Mouse (Mus musculus): ENCODE measurements at regions not wholly inside any gene's neighbourhood (a gene's known extent, or its start where the extent isn't known, plus 50 kb on each side); places are given as distances from the start of the nearest gene placed in this dataset.
A peak's percentile ranks its signal among the peaks of the same experiment; 100 is the strongest.

DNA sequence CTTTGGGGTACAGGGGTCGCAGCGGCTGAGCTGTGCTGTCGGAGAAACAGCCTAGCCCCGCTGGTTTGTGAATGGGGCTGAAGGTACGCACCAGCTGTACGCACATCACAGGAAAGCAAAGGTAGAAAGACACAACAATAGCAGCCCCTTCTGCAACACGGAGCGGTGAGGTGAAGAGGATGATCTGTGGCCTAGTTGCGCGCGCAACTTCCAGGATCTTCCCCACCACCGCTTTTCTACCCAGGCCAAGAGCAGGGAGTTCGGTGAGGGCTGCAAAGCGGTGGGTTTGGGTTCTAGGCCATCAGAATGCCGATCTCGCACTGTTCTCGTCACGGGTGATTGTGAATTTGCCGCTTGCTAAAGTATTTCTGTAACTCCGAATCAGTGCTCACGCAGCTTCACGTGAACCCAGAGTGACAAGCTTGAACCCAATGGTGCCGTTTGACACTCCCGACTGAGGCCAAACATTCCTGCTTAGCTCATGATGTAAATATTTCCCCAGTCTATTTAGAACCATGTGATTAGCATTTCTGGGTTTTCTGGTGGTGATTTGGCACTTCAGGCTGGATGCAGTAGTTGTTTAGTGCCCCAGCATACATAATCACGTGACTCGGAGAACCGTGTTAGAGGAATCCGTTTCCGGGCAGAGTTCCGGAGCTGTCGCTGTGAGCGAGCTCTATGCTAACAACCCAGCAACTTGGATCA, 54.7 kb downstream of the Cryaa start:
- Histone ChIP-seq H3K4me1 (ENCODE audit: control insufficient read depth in 2 of 2, insufficient read depth in 2 of 2, low read length in 2 of 2) (peaks cover 37 to 39% of the 10 kb centered on the region in 2 experiments), H3K36me3 (ENCODE audit: control insufficient read depth, insufficient read depth, low read length) (no peaks in the 10 kb centered on the region), H3K27ac (replicated peaks in 1 of 2; ENCODE audit: control insufficient read depth in 1 of 2, insufficient read depth in 1 of 2, low read depth in 2 of 2, low read length in 2 of 2) (peak overlapping the region in 1 of 2 experiments; percentile 82; a peak in 2 of 4 replicates), H3K27me3 (ENCODE audit: control insufficient read depth, insufficient read depth, low read length) (no peaks in the 10 kb centered on the region), H3K4me2 (ENCODE audit: low read length) (no peak overlapping the region), H3K9ac (ENCODE audit: low read length) (no peak overlapping the region), H3K4me3 (ENCODE audit: control insufficient read depth in 1 of 2, insufficient read depth in 1 of 2, low read depth in 1 of 2, low read length in 2 of 2) (no peak overlapping the region), H3K9me3 (ENCODE audit: control insufficient read depth, low read length) (no peaks in the 10 kb centered on the region)
- WGBS = 91% methylated on average over 32 of the region's 32 CpGs
- no peak for ATAC-seq (ENCODE audit: insufficient number of reproducible peaks, insufficient read depth, low FRiP score, low read depth)

DNA sequence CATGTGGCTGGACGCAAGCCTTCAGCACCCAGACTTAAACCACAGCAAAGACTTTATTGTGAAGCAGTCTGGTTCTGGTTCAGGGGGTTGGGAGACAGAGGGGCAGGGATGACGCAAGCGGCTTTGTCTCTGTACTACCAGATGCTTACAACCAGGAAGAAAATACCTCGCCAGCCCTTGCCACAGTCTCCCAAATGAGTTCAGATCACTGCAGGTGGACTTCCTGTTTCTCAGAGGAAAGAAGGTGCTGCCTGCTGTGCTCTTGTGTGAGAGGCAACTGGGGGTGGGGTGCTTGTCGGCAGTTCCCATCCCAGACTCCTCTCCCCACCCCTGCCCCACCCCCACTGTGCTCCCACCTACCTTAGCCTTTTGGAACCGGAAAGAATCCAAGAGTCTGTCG, 56.9 kb downstream of the Cryaa start:
- H3K36me3 ChIP-seq (ENCODE audit: control insufficient read depth, insufficient read depth, low read length) = no peaks in the 10 kb centered on the region
- H3K27me3 ChIP-seq (ENCODE audit: control insufficient read depth, insufficient read depth, low read length) = no peaks in the 10 kb centered on the region
- no peaks in the 10 kb centered on the region for H3K9me3 ChIP-seq (ENCODE audit: control insufficient read depth, low read length)
- H3K4me1 ChIP-seq (ENCODE audit: control insufficient read depth in 2 of 2, insufficient read depth in 2 of 2, low read length in 2 of 2) = peaks cover 18 to 24% of the 10 kb centered on the region in 2 experiments
- H3K4me2 ChIP-seq (ENCODE audit: low read length) = no peak overlapping the region
- no peak for ATAC-seq (ENCODE audit: insufficient number of reproducible peaks, insufficient read depth, low FRiP score, low read depth)
- WGBS = 50% methylated on average over 7 of the region's 7 CpGs
- no peak overlapping the region for H3K27ac ChIP-seq (replicated peaks in 1 of 2; ENCODE audit: control insufficient read depth in 1 of 2, insufficient read depth in 1 of 2, low read depth in 2 of 2, low read length in 2 of 2)
- no peak overlapping the region for H3K9ac ChIP-seq (ENCODE audit: low read length)
- no peak overlapping the region for H3K4me3 ChIP-seq (ENCODE audit: control insufficient read depth in 1 of 2, insufficient read depth in 1 of 2, low read depth in 1 of 2, low read length in 2 of 2)

DNA sequence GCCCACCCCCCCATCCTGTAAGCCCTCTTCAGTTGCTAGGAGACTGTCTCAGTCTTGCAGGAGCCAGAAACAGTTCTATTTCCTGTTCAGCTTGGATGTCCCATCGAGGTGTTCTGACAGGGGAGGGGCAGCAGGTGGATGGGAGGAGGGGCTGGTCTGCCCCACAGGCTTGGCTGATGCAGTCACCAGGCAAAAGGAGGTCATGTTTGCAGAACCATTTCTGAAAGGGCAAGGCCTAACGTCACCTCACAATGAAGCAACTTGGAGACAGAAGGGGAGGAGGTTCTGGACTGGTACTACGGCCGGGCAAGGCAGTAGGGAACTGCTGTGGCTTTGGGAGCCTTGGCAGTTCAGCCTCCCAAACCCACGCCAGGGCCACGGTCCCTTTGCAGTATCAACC, 59.1 kb downstream of the Cryaa start:
- WGBS = 80% methylated on average over 6 of the region's 6 CpGs
- no peak overlapping the region for H3K27ac ChIP-seq (replicated peaks in 1 of 2; ENCODE audit: control insufficient read depth in 1 of 2, insufficient read depth in 1 of 2, low read depth in 2 of 2, low read length in 2 of 2)
- no peak overlapping the region for H3K4me2 ChIP-seq (ENCODE audit: low read length)
- no peaks in the 10 kb centered on the region for H3K27me3 ChIP-seq (ENCODE audit: control insufficient read depth, insufficient read depth, low read length)
- no peaks in the 10 kb centered on the region for H3K9me3 ChIP-seq (ENCODE audit: control insufficient read depth, low read length)
- H3K4me1 ChIP-seq (ENCODE audit: control insufficient read depth in 2 of 2, insufficient read depth in 2 of 2, low read length in 2 of 2) = peaks cover 11 to 19% of the 10 kb centered on the region in 2 experiments; a peak in 3 of 4 replicates
- no peak overlapping the region for H3K9ac ChIP-seq (ENCODE audit: low read length)
- H3K4me3 ChIP-seq (ENCODE audit: control insufficient read depth in 1 of 2, insufficient read depth in 1 of 2, low read depth in 1 of 2, low read length in 2 of 2) = no peak overlapping the region
- no peaks in the 10 kb centered on the region for H3K36me3 ChIP-seq (ENCODE audit: control insufficient read depth, insufficient read depth, low read length)
- no peak for ATAC-seq (ENCODE audit: insufficient number of reproducible peaks, insufficient read depth, low FRiP score, low read depth)

DNA sequence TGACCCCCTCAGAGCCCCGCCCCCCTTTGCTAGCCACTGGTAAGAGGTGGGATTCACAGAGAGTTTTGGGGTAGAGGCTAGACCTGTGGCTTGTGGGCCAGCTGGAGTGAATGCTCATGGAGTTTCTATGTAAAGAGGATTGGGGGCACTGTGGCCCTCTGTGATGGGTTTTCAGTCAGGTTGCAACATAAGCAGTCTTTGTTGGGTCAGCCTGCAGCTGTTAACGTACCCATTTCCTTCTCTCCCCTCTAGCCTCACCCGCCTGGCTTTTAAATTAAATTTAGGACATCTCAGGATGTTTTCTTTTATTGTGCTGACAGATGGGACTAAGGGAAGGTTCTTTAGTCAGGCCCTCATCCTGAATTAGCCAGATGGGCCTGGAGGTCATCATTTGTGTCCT, 60.6 kb downstream of the Cryaa start:
- Histone ChIP-seq H3K36me3 (ENCODE audit: control insufficient read depth, insufficient read depth, low read length) (no peaks in the 10 kb centered on the region), H3K27ac (replicated peaks in 1 of 2; ENCODE audit: control insufficient read depth in 1 of 2, insufficient read depth in 1 of 2, low read depth in 2 of 2, low read length in 2 of 2) (no peak overlapping the region), H3K4me1 (ENCODE audit: control insufficient read depth in 2 of 2, insufficient read depth in 2 of 2, low read length in 2 of 2) (peaks cover 11 to 12% of the 10 kb centered on the region in 2 experiments; a peak in 3 of 4 replicates), H3K4me2 (ENCODE audit: low read length) (no peak overlapping the region), H3K9ac (ENCODE audit: low read length) (no peak overlapping the region), H3K27me3 (ENCODE audit: control insufficient read depth, insufficient read depth, low read length) (no peaks in the 10 kb centered on the region), H3K9me3 (ENCODE audit: control insufficient read depth, low read length) (no peaks in the 10 kb centered on the region), H3K4me3 (ENCODE audit: control insufficient read depth in 1 of 2, insufficient read depth in 1 of 2, low read depth in 1 of 2, low read length in 2 of 2) (no peak overlapping the region)
- ATAC-seq (ENCODE audit: insufficient number of reproducible peaks, insufficient read depth, low FRiP score, low read depth) = no peak
- WGBS = 76% methylated on average over 3 of the region's 3 CpGs

DNA sequence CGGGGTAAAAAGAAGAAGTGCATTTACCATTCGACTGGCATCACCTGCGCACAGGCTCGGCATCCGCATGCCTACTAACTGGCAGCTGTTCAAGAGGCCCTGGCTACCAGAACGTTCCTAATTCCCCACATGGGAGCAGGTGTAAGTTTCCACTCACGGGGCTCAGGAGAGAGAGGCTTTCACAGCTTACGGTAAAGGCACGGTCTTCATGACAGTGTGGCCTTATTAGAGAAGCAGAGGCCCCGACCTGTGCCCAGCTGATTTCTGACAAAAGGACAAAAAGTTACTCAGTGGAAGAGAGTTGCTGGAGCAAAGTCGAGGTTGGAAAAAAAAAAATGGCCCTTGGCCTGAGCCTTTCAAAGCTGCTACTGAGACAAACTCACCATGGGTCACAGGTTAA, 62.0 kb downstream of the Cryaa start:
- Histone ChIP-seq H3K27me3 (ENCODE audit: control insufficient read depth, insufficient read depth, low read length) (no peaks in the 10 kb centered on the region), H3K4me2 (ENCODE audit: low read length) (no peak overlapping the region), H3K4me1 (ENCODE audit: control insufficient read depth in 2 of 2, insufficient read depth in 2 of 2, low read length in 2 of 2) (peaks cover 11 to 12% of the 10 kb centered on the region in 2 experiments; a peak in 3 of 4 replicates), H3K9me3 (ENCODE audit: control insufficient read depth, low read length) (no peaks in the 10 kb centered on the region), H3K27ac (replicated peaks in 1 of 2; ENCODE audit: control insufficient read depth in 1 of 2, insufficient read depth in 1 of 2, low read depth in 2 of 2, low read length in 2 of 2) (no peak overlapping the region), H3K36me3 (ENCODE audit: control insufficient read depth, insufficient read depth, low read length) (no peaks in the 10 kb centered on the region), H3K4me3 (ENCODE audit: control insufficient read depth in 1 of 2, insufficient read depth in 1 of 2, low read depth in 1 of 2, low read length in 2 of 2) (no peak overlapping the region), H3K9ac (ENCODE audit: low read length) (no peak overlapping the region)
- WGBS = 61% methylated on average over 11 of the region's 11 CpGs
- ATAC-seq (ENCODE audit: insufficient number of reproducible peaks, insufficient read depth, low FRiP score, low read depth) = no peak

DNA sequence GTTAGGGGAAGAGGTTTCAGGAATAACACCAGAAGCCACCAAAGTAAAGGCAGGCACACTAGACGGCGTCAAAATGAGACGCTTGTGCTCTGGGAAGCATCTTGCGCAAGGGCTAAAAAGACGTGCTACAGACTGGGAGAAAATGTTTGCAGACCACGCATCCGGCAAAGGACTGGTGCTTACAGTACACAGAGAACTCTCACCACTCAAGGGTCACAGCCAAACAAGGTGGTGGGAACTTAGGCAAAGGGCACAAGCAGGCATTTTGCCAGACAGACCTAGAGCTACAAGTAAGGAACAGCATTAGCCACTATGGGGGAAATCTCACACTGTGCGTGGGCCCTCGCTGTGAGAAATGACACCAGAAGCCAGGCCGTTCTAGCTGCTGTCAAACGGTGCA, 62.5 kb downstream of the Cryaa start:
- Histone ChIP-seq H3K27ac (replicated peaks in 1 of 2; ENCODE audit: control insufficient read depth in 1 of 2, insufficient read depth in 1 of 2, low read depth in 2 of 2, low read length in 2 of 2) (no peak overlapping the region), H3K9me3 (ENCODE audit: control insufficient read depth, low read length) (no peaks in the 10 kb centered on the region), H3K36me3 (ENCODE audit: control insufficient read depth, insufficient read depth, low read length) (no peaks in the 10 kb centered on the region), H3K4me2 (ENCODE audit: low read length) (no peak overlapping the region), H3K9ac (ENCODE audit: low read length) (no peak overlapping the region), H3K4me3 (ENCODE audit: control insufficient read depth in 1 of 2, insufficient read depth in 1 of 2, low read depth in 1 of 2, low read length in 2 of 2) (no peak overlapping the region), H3K4me1 (ENCODE audit: control insufficient read depth in 2 of 2, insufficient read depth in 2 of 2, low read length in 2 of 2) (peaks cover 11 to 12% of the 10 kb centered on the region in 2 experiments; a peak in 3 of 4 replicates), H3K27me3 (ENCODE audit: control insufficient read depth, insufficient read depth, low read length) (no peaks in the 10 kb centered on the region)
- 68% methylated on average over 11 of the region's 11 CpGs for WGBS
- no peak for ATAC-seq (ENCODE audit: insufficient number of reproducible peaks, insufficient read depth, low FRiP score, low read depth)

DNA sequence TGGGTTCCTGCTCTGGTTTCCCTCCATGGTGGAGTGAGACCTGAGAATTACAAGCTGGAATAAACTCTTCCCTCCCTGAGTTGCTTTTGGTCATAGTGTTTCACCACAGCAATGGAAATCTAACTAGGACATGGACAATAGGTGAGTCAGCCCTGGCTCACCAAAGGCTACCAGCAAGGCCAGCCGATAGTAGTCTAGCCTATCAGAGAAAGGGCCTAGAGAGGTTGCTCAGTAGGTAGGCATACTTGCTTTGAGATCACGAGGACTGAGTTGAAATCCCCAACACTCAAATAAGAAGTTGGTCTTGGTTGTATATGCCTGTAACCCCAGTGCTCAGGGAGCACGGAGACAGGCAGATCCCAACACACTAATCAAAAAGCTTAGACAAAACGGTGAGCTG, 66.0 kb downstream of the Cryaa start:
- no peak for ATAC-seq (ENCODE audit: insufficient number of reproducible peaks, insufficient read depth, low FRiP score, low read depth)
- H3K9me3 ChIP-seq (ENCODE audit: control insufficient read depth, low read length) = no peaks in the 10 kb centered on the region
- H3K36me3 ChIP-seq (ENCODE audit: control insufficient read depth, insufficient read depth, low read length) = no peaks in the 10 kb centered on the region
- WGBS = 88% methylated on average over 4 of the region's 4 CpGs
- H3K4me1 ChIP-seq (ENCODE audit: control insufficient read depth in 2 of 2, insufficient read depth in 2 of 2, low read length in 2 of 2) = peaks cover 40 to 42% of the 10 kb centered on the region in 2 experiments
- no peak overlapping the region for H3K27ac ChIP-seq (replicated peaks in 1 of 2; ENCODE audit: control insufficient read depth in 1 of 2, insufficient read depth in 1 of 2, low read depth in 2 of 2, low read length in 2 of 2)
- H3K4me2 ChIP-seq (ENCODE audit: low read length) = no peak overlapping the region
- H3K9ac ChIP-seq (ENCODE audit: low read length) = no peak overlapping the region
- no peaks in the 10 kb centered on the region for H3K27me3 ChIP-seq (ENCODE audit: control insufficient read depth, insufficient read depth, low read length)
- no peak overlapping the region for H3K4me3 ChIP-seq (ENCODE audit: control insufficient read depth in 1 of 2, insufficient read depth in 1 of 2, low read depth in 1 of 2, low read length in 2 of 2)

Measured in heart, embryonic 14.5 days (tissue).